Comparison of ENCODE assay signal across 8 mouse cellular contexts in genomic region chr17:25363726-25364125, GRCm38 (mm10). TPM values are rescaled to one million over a fixed set of nuclear protein-coding genes. Genes with fewer than 3 reads are reported as not detected.
DNase-seq lines count a peak whose midpoint lies in the region; ATAC-seq and TF ChIP-seq lines count a peak whose summit lies in the region.

No protein-coding gene starts in this region.

- no peak overlapping the region for H3K27ac ChIP-seq in midbrain, embryonic 10.5 days (replicated peaks)
- H3K27ac ChIP-seq in midbrain, embryonic 16.5 days (ENCODE audit: low read length): no peak overlapping the region
- no peak overlapping the region for H3K27ac ChIP-seq in lung, embryonic 14.5 days (ENCODE audit: low read depth)

- H3K27me3 ChIP-seq in midbrain, embryonic 10.5 days (ENCODE audit: low read depth, poor library complexity, severe bottlenecking): no peaks in the 10 kb centered on the region
- H3K27me3 ChIP-seq in midbrain, embryonic 16.5 days (ENCODE audit: control insufficient read depth, insufficient read depth, low read depth, low read length): no peaks in the 10 kb centered on the region
- no peaks in the 10 kb centered on the region for H3K27me3 ChIP-seq in lung, embryonic 14.5 days (ENCODE audit: insufficient read depth, low read length)

- WGBS in midbrain, embryonic 10.5 days: 9% methylated on average over 1 of the region's 1 CpGs
- WGBS in midbrain, embryonic 16.5 days: 10% methylated on average over 1 of the region's 1 CpGs
- WGBS in lung, embryonic 14.5 days: 9% methylated on average over 1 of the region's 1 CpGs

- no peak overlapping the region for H3K4me3 ChIP-seq in midbrain, embryonic 10.5 days
- no peak overlapping the region for H3K4me3 ChIP-seq in midbrain, embryonic 16.5 days (ENCODE audit: low read depth, low read length)
- H3K4me3 ChIP-seq in lung, embryonic 14.5 days (ENCODE audit: low read depth, low read length): no peak overlapping the region

- H3K4me2 ChIP-seq in midbrain, embryonic 16.5 days (ENCODE audit: low read length): no peak overlapping the region
- no peak overlapping the region for H3K4me2 ChIP-seq in lung, embryonic 14.5 days

- no peak for DNase-seq in frontal cortex, postnatal 10 days (ENCODE audit: low spot score in 2 of 2)
- peak; percentile 40 for DNase-seq in midbrain, embryonic 10.5 days (ENCODE audit: low spot score)
- DNase-seq in WW6 (ENCODE audit: low read depth, low spot score): peak; percentile 47
- peak; percentile 57 for DNase-seq in embryo, embryonic 11 days
- peak; percentile 61 for DNase-seq in lung, embryonic 14.5 days
- DNase-seq in thymus, postnatal 25 days: peak; percentile 39

- no peaks in the 10 kb centered on the region for H3K9me3 ChIP-seq in midbrain, embryonic 10.5 days (replicated peaks)
- H3K9me3 ChIP-seq in midbrain, embryonic 16.5 days (replicated peaks; ENCODE audit: control insufficient read depth, low read length, poor library complexity, severe bottlenecking): no peaks in the 10 kb centered on the region
- no peaks in the 10 kb centered on the region for H3K9me3 ChIP-seq in lung, embryonic 14.5 days (ENCODE audit: low read depth, low read length)

- no peak overlapping the region for H3K9ac ChIP-seq in midbrain, embryonic 16.5 days (ENCODE audit: low read depth, low read length)
- no peak overlapping the region for H3K9ac ChIP-seq in lung, embryonic 14.5 days

- peak; percentile 81 for TF ChIP-seq CTCF in lung, embryonic 14.5 days (IDR thresholded peaks at IDR 0.05; ENCODE audit: low read depth)

- no peaks in the 10 kb centered on the region for H3K4me1 ChIP-seq in midbrain, embryonic 10.5 days
- H3K4me1 ChIP-seq in midbrain, embryonic 16.5 days (ENCODE audit: control insufficient read depth, insufficient read depth, low read length): no peaks in the 10 kb centered on the region
- no peaks in the 10 kb centered on the region for H3K4me1 ChIP-seq in lung, embryonic 14.5 days (ENCODE audit: insufficient read depth)

- ATAC-seq in frontal cortex, adult (ENCODE audit: low TSS enrichment): peak; percentile 55; the same call in 1 of the 2 replicates
- no peak for ATAC-seq in midbrain, embryonic 16.5 days
- ATAC-seq in lung, embryonic 14.5 days (ENCODE audit: insufficient read depth): no peak

- H3K36me3 ChIP-seq in midbrain, embryonic 10.5 days: no peaks in the 10 kb centered on the region
- H3K36me3 ChIP-seq in midbrain, embryonic 16.5 days (ENCODE audit: control insufficient read depth, insufficient read depth, low read length): no peaks in the 10 kb centered on the region
- no peaks in the 10 kb centered on the region for H3K36me3 ChIP-seq in lung, embryonic 14.5 days (ENCODE audit: insufficient read depth)

RNA-seq across cellular contexts. Expression of gene Tpsb2, which starts 2.4 kb away (rescaled TPM):
- not detected in 2 replicates for polyA plus RNA-seq in midbrain, embryonic 10.5 days (2016; fragmentation: Nextera tagmentation; extraction: Ambion mirVana)
- polyA plus RNA-seq in midbrain, embryonic 16.5 days (2015; fragmentation: Nextera tagmentation; extraction: Ambion mirVana): 0.23 TPM in 1 of 2 replicates, not detected in the other
- 1.3 and 2.4 TPM in 2 replicates for polyA plus RNA-seq in lung, embryonic 14.5 days (2014; fragmentation: Nextera tagmentation; extraction: Ambion mirVana)

RNA-seq across cellular contexts. Expression of gene Tpsg1, which starts 5.3 kb away (rescaled TPM):
- not detected in 2 replicates for polyA plus RNA-seq in midbrain, embryonic 10.5 days (2016; fragmentation: Nextera tagmentation; extraction: Ambion mirVana)
- polyA plus RNA-seq in midbrain, embryonic 16.5 days (2015; fragmentation: Nextera tagmentation; extraction: Ambion mirVana): 0.29 and 0.88 TPM in 2 replicates
- polyA plus RNA-seq in lung, embryonic 14.5 days (2014; fragmentation: Nextera tagmentation; extraction: Ambion mirVana): 0.25 and 0.31 TPM in 2 replicates

RNA-seq across cellular contexts. Expression of gene Tpsab1, which starts 18.4 kb away (rescaled TPM):
- not detected in 2 replicates for polyA plus RNA-seq in midbrain, embryonic 10.5 days (2016; fragmentation: Nextera tagmentation; extraction: Ambion mirVana)
- not detected in 2 replicates for polyA plus RNA-seq in midbrain, embryonic 16.5 days (2015; fragmentation: Nextera tagmentation; extraction: Ambion mirVana)
- polyA plus RNA-seq in lung, embryonic 14.5 days (2014; fragmentation: Nextera tagmentation; extraction: Ambion mirVana): not detected in 2 replicates

RNA-seq across cellular contexts. Expression of gene Prss29, which starts 45.3 kb away (rescaled TPM):
- polyA plus RNA-seq in midbrain, embryonic 10.5 days (2016; fragmentation: Nextera tagmentation; extraction: Ambion mirVana): not detected in 2 replicates
- polyA plus RNA-seq in midbrain, embryonic 16.5 days (2015; fragmentation: Nextera tagmentation; extraction: Ambion mirVana): not detected in 2 replicates
- polyA plus RNA-seq in lung, embryonic 14.5 days (2014; fragmentation: Nextera tagmentation; extraction: Ambion mirVana): not detected in 2 replicates

RNA-seq across cellular contexts. Expression of gene Prss28, which starts 55.3 kb away (rescaled TPM):
- not detected in 2 replicates for polyA plus RNA-seq in midbrain, embryonic 10.5 days (2016; fragmentation: Nextera tagmentation; extraction: Ambion mirVana)
- polyA plus RNA-seq in midbrain, embryonic 16.5 days (2015; fragmentation: Nextera tagmentation; extraction: Ambion mirVana): not detected in 2 replicates
- polyA plus RNA-seq in lung, embryonic 14.5 days (2014; fragmentation: Nextera tagmentation; extraction: Ambion mirVana): not detected in 2 replicates

Comparison
In these comparisons a context has a peak if more than half of its experiments do, and no peak if none do; other contexts are left out.
1. DNase-seq: peak in midbrain, embryonic 10.5 days (single experiment), WW6 (single experiment), embryo, embryonic 11 days (single experiment), lung, embryonic 14.5 days (single experiment) and thymus, postnatal 25 days (single experiment); none in frontal cortex, postnatal 10 days (0 of 2).